Mouse (Mus musculus): ENCODE measurements at regions not wholly inside any gene's neighbourhood (a gene's known extent, or its start where the extent isn't known, plus 50 kb on each side); places are given as distances from the start of the nearest gene placed in this dataset.

DNA sequence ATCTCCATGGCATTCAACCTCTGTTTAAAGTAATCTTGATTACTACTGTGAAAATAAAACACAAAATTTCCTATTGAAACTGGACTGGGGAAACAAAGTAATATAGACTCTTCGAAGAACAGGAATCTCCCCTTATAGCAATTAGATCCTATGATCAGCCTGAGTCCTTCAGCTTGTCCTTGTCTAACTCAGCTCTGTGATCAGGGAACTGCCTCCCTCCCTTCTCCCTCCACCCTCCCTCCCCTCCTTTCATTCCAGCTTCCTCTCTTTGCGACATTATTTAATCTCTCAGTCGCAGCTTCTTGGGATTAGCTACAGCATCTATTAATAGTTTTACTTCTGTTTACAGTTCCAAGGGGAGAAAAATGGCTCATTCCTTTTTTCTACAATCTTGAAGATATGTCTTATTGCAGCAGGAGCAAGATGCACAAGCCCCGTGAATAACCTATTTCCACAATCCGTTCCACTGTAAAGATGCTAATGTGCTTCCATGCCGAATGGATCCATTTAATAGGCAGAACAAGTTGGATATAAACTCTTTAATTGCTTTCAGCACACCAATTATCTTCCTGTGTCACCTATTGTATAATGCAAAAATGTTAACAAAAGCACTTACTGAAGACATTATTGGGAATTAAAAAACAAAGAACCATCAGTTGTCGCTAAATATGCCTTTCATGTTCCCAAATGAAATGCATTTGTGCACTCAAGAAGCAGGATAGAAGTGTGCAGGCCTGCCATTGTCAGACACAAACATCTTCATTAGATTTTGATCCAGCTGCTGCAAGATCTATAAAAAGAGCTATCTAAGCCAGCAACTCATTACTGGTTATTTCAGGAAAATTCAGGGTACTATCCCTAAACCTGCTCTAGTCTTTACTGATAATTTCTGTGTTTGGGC, 411.2 kb upstream of the Gm10306 start:
- Histone ChIP-seq H3K27ac (ENCODE audit: insufficient read depth, low read length) (no peak overlapping the region), H3K27me3 (ENCODE audit: control insufficient read depth, insufficient read depth, low read length) (no peaks in the 10 kb centered on the region), H3K4me1 (ENCODE audit: control insufficient read depth, insufficient read depth, low read length) (no peaks in the 10 kb centered on the region), H3K4me3 (replicated peaks; ENCODE audit: insufficient read depth, low read depth, low read length) (no peak overlapping the region)
- no peak for TF ChIP-seq POLR2A (IDR thresholded peaks at IDR 0.05; ENCODE audit: borderline replicate concordance, insufficient read depth, low read length)
- no peak for TF ChIP-seq CTCF (IDR thresholded peaks at IDR 0.05; ENCODE audit: borderline replicate concordance, insufficient read depth, low read depth, low read length)
- no peak for DNase-seq
- 33% methylated on average over 7 of the region's 7 CpGs for WGBS

DNA sequence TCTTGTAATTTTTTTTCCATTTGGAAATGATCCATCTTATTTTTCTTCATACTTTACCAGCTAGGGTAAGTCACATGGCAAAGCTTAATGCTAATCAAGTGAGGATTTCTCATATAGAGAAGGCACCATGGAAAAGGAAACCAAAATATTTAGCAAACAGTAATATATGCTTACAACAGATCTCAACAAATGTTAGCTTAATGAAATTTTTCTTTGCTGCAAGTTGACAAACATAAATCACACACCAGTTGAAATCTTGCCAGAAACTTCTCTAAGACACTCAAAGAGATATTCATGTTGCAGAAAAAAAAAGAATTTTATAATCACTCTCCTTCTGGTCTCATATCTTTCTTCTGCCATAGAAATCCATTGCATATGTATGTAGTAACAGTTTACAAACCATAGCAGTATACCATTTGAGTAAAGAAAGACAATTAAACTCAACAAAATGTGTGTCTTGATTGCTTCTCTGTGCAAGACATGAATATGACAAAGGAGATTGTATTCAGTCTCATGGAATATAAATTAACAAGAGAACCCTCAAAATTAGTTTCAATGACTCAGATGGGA, 408.3 kb upstream of the Gm10306 start:
- Histone ChIP-seq H3K27me3 (ENCODE audit: control insufficient read depth, insufficient read depth, low read length) (no peaks in the 10 kb centered on the region), H3K4me1 (ENCODE audit: control insufficient read depth, insufficient read depth, low read length) (no peaks in the 10 kb centered on the region), H3K27ac (ENCODE audit: insufficient read depth, low read length) (no peak overlapping the region), H3K4me3 (replicated peaks; ENCODE audit: insufficient read depth, low read depth, low read length) (no peak overlapping the region)
- no peak for DNase-seq
- TF ChIP-seq CTCF (IDR thresholded peaks at IDR 0.05; ENCODE audit: borderline replicate concordance, insufficient read depth, low read depth, low read length), result no peak
- no peak for TF ChIP-seq POLR2A (IDR thresholded peaks at IDR 0.05; ENCODE audit: borderline replicate concordance, insufficient read depth, low read length)

DNA sequence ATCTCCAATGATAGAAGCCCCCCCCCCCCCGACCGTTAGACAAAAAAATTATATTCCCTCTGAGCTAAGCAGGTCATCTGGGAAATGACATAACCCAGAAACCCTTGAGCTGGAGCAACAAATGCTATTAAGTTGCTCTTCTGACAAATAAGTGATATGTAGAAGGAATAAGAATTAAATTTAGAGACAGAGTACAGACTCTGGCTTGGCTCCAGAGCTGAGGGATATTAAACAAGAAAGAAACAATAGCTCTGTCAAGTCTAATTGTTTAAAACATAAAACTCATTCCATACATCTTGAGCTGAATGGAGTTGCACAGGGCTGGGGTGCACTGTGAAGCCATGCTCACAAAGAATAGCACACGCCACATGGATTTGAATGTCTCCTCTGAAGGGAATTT, 407.3 kb upstream of the Gm10306 start:
- Histone ChIP-seq H3K27ac (ENCODE audit: insufficient read depth, low read length) (no peak overlapping the region), H3K4me3 (replicated peaks; ENCODE audit: insufficient read depth, low read depth, low read length) (no peak overlapping the region), H3K4me1 (ENCODE audit: control insufficient read depth, insufficient read depth, low read length) (no peaks in the 10 kb centered on the region), H3K27me3 (ENCODE audit: control insufficient read depth, insufficient read depth, low read length) (no peaks in the 10 kb centered on the region)
- 71% methylated on average over 3 of the region's 3 CpGs for WGBS
- TF ChIP-seq CTCF (IDR thresholded peaks at IDR 0.05; ENCODE audit: borderline replicate concordance, insufficient read depth, low read depth, low read length) (no peak), POLR2A (IDR thresholded peaks at IDR 0.05; ENCODE audit: borderline replicate concordance, insufficient read depth, low read length) (no peak)
- no peak for DNase-seq

DNA sequence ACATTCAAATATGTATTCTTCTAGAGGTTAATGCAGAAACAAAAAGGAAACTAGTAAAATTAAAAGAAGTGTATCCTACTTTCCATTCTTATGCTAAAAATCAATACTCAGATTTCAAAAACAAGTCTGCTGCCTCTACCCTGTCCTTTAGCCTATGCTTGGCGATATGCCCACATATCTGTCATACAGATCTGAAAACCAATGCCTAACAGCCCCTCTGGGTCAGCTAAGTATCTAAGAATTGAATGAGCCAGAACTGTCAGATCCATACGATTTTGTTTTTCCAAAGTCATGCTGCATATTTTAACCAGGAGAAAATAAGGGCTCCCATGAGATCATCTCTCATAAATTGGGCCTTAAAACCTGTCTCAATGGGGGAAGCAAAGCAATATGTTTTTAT, 395.7 kb upstream of the Gm10306 start:
- 41% methylated on average over 2 of the region's 2 CpGs for WGBS
- no peak for DNase-seq
- no peak overlapping the region for H3K27ac ChIP-seq (ENCODE audit: insufficient read depth, low read length)
- no peaks in the 10 kb centered on the region for H3K27me3 ChIP-seq (ENCODE audit: control insufficient read depth, insufficient read depth, low read length)
- H3K4me3 ChIP-seq (replicated peaks; ENCODE audit: insufficient read depth, low read depth, low read length), result no peak overlapping the region
- H3K4me1 ChIP-seq (ENCODE audit: control insufficient read depth, insufficient read depth, low read length), result no peaks in the 10 kb centered on the region
- TF ChIP-seq CTCF (IDR thresholded peaks at IDR 0.05; ENCODE audit: borderline replicate concordance, insufficient read depth, low read depth, low read length) (no peak), POLR2A (IDR thresholded peaks at IDR 0.05; ENCODE audit: borderline replicate concordance, insufficient read depth, low read length) (no peak)

DNA sequence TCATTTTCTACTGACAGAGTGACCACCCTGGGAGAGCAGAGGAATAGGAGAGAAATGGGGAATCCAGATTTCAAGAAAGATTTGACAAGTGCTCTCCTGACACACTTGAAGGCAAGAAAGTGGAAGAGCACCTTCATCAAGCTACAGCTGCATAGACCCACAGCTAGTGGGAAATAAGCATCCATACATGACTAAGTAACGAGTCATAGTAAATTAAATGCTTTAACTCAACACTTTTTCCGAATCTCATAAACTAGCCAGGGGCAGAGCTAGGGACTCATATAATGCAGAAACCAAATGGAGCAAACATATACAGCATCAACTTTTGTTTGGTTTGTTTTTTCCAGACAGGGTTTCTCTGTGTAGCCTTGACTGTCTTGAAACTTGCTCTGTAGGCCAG, 383.2 kb upstream of the Gm10306 start:
- no peak for TF ChIP-seq CTCF (IDR thresholded peaks at IDR 0.05; ENCODE audit: borderline replicate concordance, insufficient read depth, low read depth, low read length)
- TF ChIP-seq POLR2A (IDR thresholded peaks at IDR 0.05; ENCODE audit: borderline replicate concordance, insufficient read depth, low read length), result no peak
- Histone ChIP-seq H3K27me3 (ENCODE audit: control insufficient read depth, insufficient read depth, low read length) (no peaks in the 10 kb centered on the region), H3K4me1 (ENCODE audit: control insufficient read depth, insufficient read depth, low read length) (no peaks in the 10 kb centered on the region), H3K4me3 (replicated peaks; ENCODE audit: insufficient read depth, low read depth, low read length) (no peak overlapping the region), H3K27ac (ENCODE audit: insufficient read depth, low read length) (no peak overlapping the region)
- DNase-seq, result no peak
- 88% methylated on average over 2 of the region's 2 CpGs for WGBS

DNA sequence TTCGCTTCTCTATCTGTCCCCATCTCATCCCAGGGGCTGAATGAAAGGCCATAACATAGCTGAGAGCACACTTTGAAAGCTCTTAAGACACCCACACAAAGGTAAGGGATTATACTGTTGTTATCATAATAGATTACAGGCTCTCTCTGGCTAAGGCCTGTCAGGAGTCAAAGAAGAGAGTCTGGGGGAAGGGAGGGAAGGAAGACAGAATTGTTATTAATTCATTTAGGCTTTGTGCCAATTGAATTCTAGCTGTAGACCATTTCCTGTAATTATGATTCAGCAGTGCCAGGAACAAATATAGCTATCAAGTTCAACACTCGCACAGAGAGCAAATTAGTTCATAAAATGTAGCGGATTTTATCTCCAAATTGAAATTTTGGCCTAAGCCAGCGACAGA, 369.3 kb upstream of the Gm10306 start:
- TF ChIP-seq CTCF (IDR thresholded peaks at IDR 0.05; ENCODE audit: borderline replicate concordance, insufficient read depth, low read depth, low read length) (no peak), POLR2A (IDR thresholded peaks at IDR 0.05; ENCODE audit: borderline replicate concordance, insufficient read depth, low read length) (no peak)
- WGBS, result 67% methylated on average over 4 of the region's 4 CpGs
- H3K27me3 ChIP-seq (ENCODE audit: control insufficient read depth, insufficient read depth, low read length), result no peaks in the 10 kb centered on the region

DNA sequence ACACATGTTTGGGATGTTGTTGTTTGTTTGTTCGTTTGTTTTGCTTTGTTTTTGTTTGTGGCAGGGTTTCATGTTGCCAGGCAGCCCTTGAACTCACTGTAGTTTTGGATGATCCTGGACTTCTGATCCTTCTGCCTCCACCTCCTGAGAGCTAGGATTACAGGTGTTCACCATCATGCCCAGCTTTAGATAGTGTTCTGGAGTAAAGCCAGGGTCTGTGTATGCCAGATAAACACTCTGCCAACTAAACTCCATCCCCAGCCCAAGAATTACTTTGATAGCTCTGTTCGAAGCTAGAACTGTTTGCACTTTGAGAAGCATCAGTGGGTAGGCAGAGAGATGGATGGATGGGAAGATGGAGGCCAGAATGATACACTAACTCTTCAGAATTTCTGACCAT, 368.0 kb upstream of the Gm10306 start:
- Histone ChIP-seq H3K4me3 (replicated peaks; ENCODE audit: insufficient read depth, low read depth, low read length) (no peak overlapping the region), H3K27ac (ENCODE audit: insufficient read depth, low read length) (no peak overlapping the region), H3K27me3 (ENCODE audit: control insufficient read depth, insufficient read depth, low read length) (no peaks in the 10 kb centered on the region), H3K4me1 (ENCODE audit: control insufficient read depth, insufficient read depth, low read length) (no peaks in the 10 kb centered on the region)
- WGBS, result 39% methylated on average over 2 of the region's 2 CpGs
- TF ChIP-seq POLR2A (IDR thresholded peaks at IDR 0.05; ENCODE audit: borderline replicate concordance, insufficient read depth, low read length) (no peak), CTCF (IDR thresholded peaks at IDR 0.05; ENCODE audit: borderline replicate concordance, insufficient read depth, low read depth, low read length) (no peak)
- DNase-seq, result no peak

More for the DNA sequence above, 369.3 kb upstream of the Gm10306 start:
- no peaks in the 10 kb centered on the region for H3K4me1 ChIP-seq (ENCODE audit: control insufficient read depth, insufficient read depth, low read length)
- H3K4me3 ChIP-seq (replicated peaks; ENCODE audit: insufficient read depth, low read depth, low read length), result no peak overlapping the region
- DNase-seq, result no peak
- H3K27ac ChIP-seq (ENCODE audit: insufficient read depth, low read length), result no peak overlapping the region

DNA sequence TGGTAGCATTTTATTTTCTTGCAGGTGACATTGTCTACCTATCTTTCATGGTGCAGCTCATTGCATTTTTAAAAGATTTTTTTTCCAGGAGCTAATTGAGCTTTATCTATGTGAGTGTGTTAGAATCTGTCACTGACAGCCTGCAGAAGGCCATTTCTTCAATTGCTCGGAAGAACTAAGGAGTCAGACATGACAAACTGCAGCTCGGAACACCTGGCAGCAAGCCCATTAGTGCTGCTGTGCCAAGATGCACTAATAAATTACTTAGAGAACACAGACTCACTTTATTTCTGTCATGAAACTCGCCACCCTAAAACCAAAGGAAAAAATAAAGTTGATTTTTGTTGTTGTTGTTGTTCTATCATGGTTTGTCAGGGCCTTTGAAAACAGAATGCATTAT, 367.5 kb upstream of the Gm10306 start:
- H3K4me1 ChIP-seq (ENCODE audit: control insufficient read depth, insufficient read depth, low read length), result no peaks in the 10 kb centered on the region
- no peak overlapping the region for H3K4me3 ChIP-seq (replicated peaks; ENCODE audit: insufficient read depth, low read depth, low read length)
- TF ChIP-seq POLR2A (IDR thresholded peaks at IDR 0.05; ENCODE audit: borderline replicate concordance, insufficient read depth, low read length), result no peak
- TF ChIP-seq CTCF (IDR thresholded peaks at IDR 0.05; ENCODE audit: borderline replicate concordance, insufficient read depth, low read depth, low read length), result no peak
- H3K27me3 ChIP-seq (ENCODE audit: control insufficient read depth, insufficient read depth, low read length), result no peaks in the 10 kb centered on the region
- H3K27ac ChIP-seq (ENCODE audit: insufficient read depth, low read length), result no peak overlapping the region
- 15% methylated on average over 3 of the region's 3 CpGs for WGBS
- no peak for DNase-seq
